Mouse (Mus musculus): ENCODE measurements around the gene Fzd2. TPM values are rescaled to one million over a fixed set of nuclear protein-coding genes. Genes with fewer than 3 reads are reported as not detected.

Fzd2 gene
- total RNA-seq, 4 experiments from 2014 or later, result 5.9 to 7.3 (median 6.1) TPM

Other genes starting within 250 kb of the Fzd2 start
- under 1 TPM in 2 of 4 experiments, not detected in 2; 0.10 to 0.11 TPM for gene Slc4a1, start 238.2 kb upstream of the Fzd2 start, total RNA-seq (2022)
- 100 to 1,000 TPM; 420 to 453 (median 428) TPM for gene Rundc3a, start 211.0 kb upstream of the Fzd2 start, total RNA-seq (2022)
- 10 to 100 TPM; 62.0 to 72.4 (median 64.6) TPM for gene Slc25a39, start 196.4 kb upstream of the Fzd2 start, total RNA-seq (2022)
- 100 to 1,000 TPM in 2 of 4 experiments, 10 to 100 TPM in 2; 61.9 to 191 (median 114) TPM for gene Grn, start 174.1 kb upstream of the Fzd2 start, total RNA-seq (2022)
- 10 to 100 TPM; 77.6 to 94.7 (median 85.7) TPM for gene Fam171a2, start 156.7 kb upstream of the Fzd2 start, total RNA-seq (2022)
- gene Itga2b, start 134.3 kb upstream of the Fzd2 start, total RNA-seq (2022), result 1 to 10 TPM; 1.1 to 3.2 (median 2.7) TPM
- gene Gpatch8, start 48.0 kb upstream of the Fzd2 start, total RNA-seq (2022), result 10 to 100 TPM; 49.2 to 66.6 (median 52.9) TPM
- gene Gm11627, start 24.9 kb upstream of the Fzd2 start, total RNA-seq (2022), result 1 to 10 TPM in 3 of 4 experiments, under 1 TPM in 1; 0.93 to 2.8 (median 1.6) TPM
- not detected for gene Meioc, start 59.3 kb downstream of the Fzd2 start, total RNA-seq (2022)
- 10 to 100 TPM; 29.3 to 32.2 (median 30.1) TPM for gene Ccdc43, start 93.4 kb downstream of the Fzd2 start, total RNA-seq (2022)
- gene Adam11, start 157.0 kb downstream of the Fzd2 start, total RNA-seq (2022), result 100 to 1,000 TPM; 168 to 220 (median 192) TPM
- 1 to 10 TPM; 4.0 to 4.7 (median 4.1) TPM for gene Gjc1, start 215.3 kb downstream of the Fzd2 start, total RNA-seq (2022)
- 1 to 10 TPM; 5.1 to 7.3 (median 6.2) TPM for gene Higd1b, start 231.5 kb downstream of the Fzd2 start, total RNA-seq (2022)